Mouse (Mus musculus): ENCODE data around the gene Calml4.

DNA sequence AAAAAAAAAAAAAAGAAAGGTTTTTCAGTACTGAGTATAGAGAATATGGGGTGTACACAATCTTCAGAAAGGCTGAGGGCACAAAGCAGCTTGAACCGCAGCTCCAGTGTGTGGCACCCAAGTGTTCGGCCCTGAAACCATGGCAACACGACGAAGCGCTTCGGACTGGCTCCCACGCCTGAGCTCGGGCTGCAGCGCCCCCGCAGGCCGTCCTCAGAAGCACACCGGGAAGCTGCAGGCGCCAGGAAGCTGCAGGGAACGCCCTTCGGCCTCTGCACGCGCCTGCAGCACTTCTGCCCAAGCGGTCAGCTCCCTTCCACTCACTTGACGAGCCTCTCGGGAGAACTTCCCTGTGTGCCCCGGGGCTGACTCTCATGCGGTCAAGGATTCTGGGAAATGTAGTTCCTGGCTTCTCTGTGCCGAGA is 29.2 kb upstream of the Calml4 start:
- TF ChIP-seq CTCF (IDR thresholded peaks at IDR 0.05; ENCODE audit: low read depth, low read length): peak; percentile 88
- TF ChIP-seq TAL1 (conservative IDR thresholded peaks at IDR 0.05; ENCODE audit: low read depth, low read length): no peak
- no peak for TF ChIP-seq GATA1 (IDR thresholded peaks at IDR 0.05; ENCODE audit: borderline replicate concordance, low read length)
- TF ChIP-seq POLR2AphosphoS5 (IDR thresholded peaks at IDR 0.05; ENCODE audit: insufficient replicate concordance, low read depth, low read length): no peak
- no peak for TF ChIP-seq GATA2 (IDR thresholded peaks at IDR 0.05; ENCODE audit: borderline replicate concordance, low read depth, low read length)
